Mouse (Mus musculus) kidney, postnatal 4 days (tissue): ENCODE data around the gene Gm5737.
A peak's percentile ranks its signal among the peaks of the same experiment; 100 is the strongest.

Source experiments
- DNase-seq, 2 experiments: peaks; one replicate each; pipeline ENCODE4 v3.0.0; 2021; ENCODE audit warnings: mixed read lengths in 2 of 2

The Gm5737 gene

GRCm38 (mm10) chr7:120811834-120812415 is at the start of gene Gm5737:
Gene Gm5737 (plus strand): TSS chr7:120812365.
- no peak for DNase-seq

GRCm38 (mm10) chr7:120767369-120767768 is 44.8 kb upstream of the Gm5737 start:
- DNase-seq: no peak

- DNase-seq: no peak
Observed at GRCm38 (mm10) chr7:120771389-120771788, 40.8 kb upstream of the Gm5737 start.

- no peak for DNase-seq
Observed at GRCm38 (mm10) chr7:120778012-120778411, 34.2 kb upstream of the Gm5737 start.

GRCm38 (mm10) chr7:120795544-120795943 is 16.6 kb upstream of the Gm5737 start:
- no peak for DNase-seq

GRCm38 (mm10) chr7:120796369-120796768 is 15.8 kb upstream of the Gm5737 start:
- no peak for DNase-seq

- no peak for DNase-seq
Observed at GRCm38 (mm10) chr7:120803268-120803667, 8.9 kb upstream of the Gm5737 start.

- DNase-seq: peak; percentile 20 to 43
Observed at GRCm38 (mm10) chr7:120809705-120810104, 2.5 kb upstream of the Gm5737 start.

GRCm38 (mm10) chr7:120817552-120817951 is 5.4 kb downstream of the Gm5737 start:
- no peak for DNase-seq

- DNase-seq: no peak
Observed at GRCm38 (mm10) chr7:120819386-120819785, 7.2 kb downstream of the Gm5737 start.

GRCm38 (mm10) chr7:120823248-120823647 is 11.1 kb downstream of the Gm5737 start:
- DNase-seq: peak; percentile 79 to 83

- DNase-seq: no peak
Observed at GRCm38 (mm10) chr7:120825097-120825496, 12.9 kb downstream of the Gm5737 start.

GRCm38 (mm10) chr7:120826408-120826807 is 14.2 kb downstream of the Gm5737 start:
- DNase-seq: peak; percentile 74 to 75

- peak; percentile 80 to 84 for DNase-seq
Observed at GRCm38 (mm10) chr7:120830431-120831381, 18.5 kb downstream of the Gm5737 start.

GRCm38 (mm10) chr7:120834426-120834825 is 22.3 kb downstream of the Gm5737 start:
- no peak for DNase-seq

- DNase-seq: peak; percentile 73 to 82
Observed at GRCm38 (mm10) chr7:120834863-120835372, 22.8 kb downstream of the Gm5737 start.

GRCm38 (mm10) chr7:120835449-120836359 is 23.5 kb downstream of the Gm5737 start:
- DNase-seq: peak; percentile 95 to 96

GRCm38 (mm10) chr7:120836361-120836760 is 24.2 kb downstream of the Gm5737 start:
- DNase-seq: peak; percentile 36 to 54

- DNase-seq: peak in 1 of 2 experiments; percentile 34
Observed at GRCm38 (mm10) chr7:120838436-120839160, 26.4 kb downstream of the Gm5737 start.

- no peak for DNase-seq
Observed at GRCm38 (mm10) chr7:120839786-120840185, 27.6 kb downstream of the Gm5737 start.

- peak; percentile 87 to 92 for DNase-seq
Observed at GRCm38 (mm10) chr7:120842345-120843036, 30.3 kb downstream of the Gm5737 start, which contains the start of gene Eef2k. Gene Eef2k (plus strand): TSS chr7:120842831.
